Mouse (Mus musculus): Measurements from ENCODE around the gene Tprg. TPM values are rescaled to one million over a fixed set of nuclear protein-coding genes. Genes with fewer than 3 reads are reported as not detected.

Tprg gene
- polyA plus RNA-seq, 1 experiment from 2014 or later, result 0.17 TPM

GRCm38 (mm10) chr16:25298204-25298603 is 11.6 kb downstream of the Tprg start:
- no peak for ATAC-seq (replicated peaks; ENCODE audit: low FRiP score)
- 95% methylated on average over 1 of the region's 1 CpGs for WGBS

GRCm38 (mm10) chr16:25302616-25303015 is 16.0 kb downstream of the Tprg start:
- H3K4me1 ChIP-seq (replicated peaks; ENCODE audit: control insufficient read depth, insufficient read depth, low read length), result no peaks in the 10 kb centered on the region
- DNase-seq (ENCODE audit: low spot score) (no peak), ATAC-seq (replicated peaks; ENCODE audit: low FRiP score) (no peak)
- no peaks in the 10 kb centered on the region for H3K36me3 ChIP-seq (ENCODE audit: control insufficient read depth, insufficient read depth, low read length)
- H3K4me3 ChIP-seq (ENCODE audit: low read depth, low read length), result no peak overlapping the region
- H3K4me2 ChIP-seq (ENCODE audit: low read depth, low read length, severe bottlenecking), result no peak overlapping the region
- H3K9me3 ChIP-seq (ENCODE audit: control insufficient read depth, low read length), result no peaks in the 10 kb centered on the region
- no peaks in the 10 kb centered on the region for H3K27me3 ChIP-seq (ENCODE audit: control insufficient read depth, insufficient read depth, low read length)
- H3K9ac ChIP-seq (ENCODE audit: low read length), result no peak overlapping the region
- 93% methylated on average over 4 of the region's 4 CpGs for WGBS
- H3K27ac ChIP-seq (ENCODE audit: low read depth, low read length), result no peak overlapping the region

More at GRCm38 (mm10) chr16:25298204-25298603, 11.6 kb downstream of the Tprg start:
- Histone ChIP-seq H3K36me3 (ENCODE audit: control insufficient read depth, insufficient read depth, low read length) (no peaks in the 10 kb centered on the region), H3K27me3 (ENCODE audit: control insufficient read depth, insufficient read depth, low read length) (no peaks in the 10 kb centered on the region), H3K9ac (ENCODE audit: low read length) (no peak overlapping the region), H3K4me2 (ENCODE audit: low read depth, low read length, severe bottlenecking) (no peak overlapping the region), H3K27ac (ENCODE audit: low read depth, low read length) (no peak overlapping the region), H3K4me1 (replicated peaks; ENCODE audit: control insufficient read depth, insufficient read depth, low read length) (no peaks in the 10 kb centered on the region), H3K4me3 (ENCODE audit: low read depth, low read length) (no peak overlapping the region), H3K9me3 (ENCODE audit: control insufficient read depth, low read length) (no peaks in the 10 kb centered on the region)
- DNase-seq (ENCODE audit: low spot score), result no peak

- no peak overlapping the region for H3K9ac ChIP-seq (ENCODE audit: low read length)
- H3K27ac ChIP-seq (ENCODE audit: low read depth, low read length), result no peak overlapping the region
- no peaks in the 10 kb centered on the region for H3K4me1 ChIP-seq (replicated peaks; ENCODE audit: control insufficient read depth, insufficient read depth, low read length)
- DNase-seq (ENCODE audit: low spot score) (no peak), ATAC-seq (replicated peaks; ENCODE audit: low FRiP score) (no peak)
- no peaks in the 10 kb centered on the region for H3K9me3 ChIP-seq (ENCODE audit: control insufficient read depth, low read length)
- H3K36me3 ChIP-seq (ENCODE audit: control insufficient read depth, insufficient read depth, low read length), result no peaks in the 10 kb centered on the region
- H3K27me3 ChIP-seq (ENCODE audit: control insufficient read depth, insufficient read depth, low read length), result no peaks in the 10 kb centered on the region
- no peak overlapping the region for H3K4me3 ChIP-seq (ENCODE audit: low read depth, low read length)
- no peak overlapping the region for H3K4me2 ChIP-seq (ENCODE audit: low read depth, low read length, severe bottlenecking)
- 80% methylated on average over 5 of the region's 5 CpGs for WGBS
Observed at GRCm38 (mm10) chr16:25314006-25314405, 27.4 kb downstream of the Tprg start.

GRCm38 (mm10) chr16:25315090-25315489 is 28.5 kb downstream of the Tprg start:
- Histone ChIP-seq H3K9ac (ENCODE audit: low read length) (no peak overlapping the region), H3K4me2 (ENCODE audit: low read depth, low read length, severe bottlenecking) (no peak overlapping the region), H3K4me1 (replicated peaks; ENCODE audit: control insufficient read depth, insufficient read depth, low read length) (no peaks in the 10 kb centered on the region), H3K36me3 (ENCODE audit: control insufficient read depth, insufficient read depth, low read length) (no peaks in the 10 kb centered on the region), H3K27me3 (ENCODE audit: control insufficient read depth, insufficient read depth, low read length) (no peaks in the 10 kb centered on the region), H3K27ac (ENCODE audit: low read depth, low read length) (no peak overlapping the region), H3K9me3 (ENCODE audit: control insufficient read depth, low read length) (no peaks in the 10 kb centered on the region), H3K4me3 (ENCODE audit: low read depth, low read length) (no peak overlapping the region)
- 81% methylated on average over 3 of the region's 3 CpGs for WGBS
- ATAC-seq (replicated peaks; ENCODE audit: low FRiP score) (no peak), DNase-seq (ENCODE audit: low spot score) (no peak)

GRCm38 (mm10) chr16:25325631-25326238 is 39.1 kb downstream of the Tprg start:
- no peaks in the 10 kb centered on the region for H3K9me3 ChIP-seq (ENCODE audit: control insufficient read depth, low read length)
- DNase-seq (ENCODE audit: low spot score), result no peak
- no peak overlapping the region for H3K4me2 ChIP-seq (ENCODE audit: low read depth, low read length, severe bottlenecking)
- H3K4me3 ChIP-seq (ENCODE audit: low read depth, low read length), result no peak overlapping the region
- no peaks in the 10 kb centered on the region for H3K4me1 ChIP-seq (replicated peaks; ENCODE audit: control insufficient read depth, insufficient read depth, low read length)
- H3K9ac ChIP-seq (ENCODE audit: low read length), result no peak overlapping the region
- H3K36me3 ChIP-seq (ENCODE audit: control insufficient read depth, insufficient read depth, low read length), result no peaks in the 10 kb centered on the region
- 78% methylated on average over 2 of the region's 2 CpGs for WGBS
- no peaks in the 10 kb centered on the region for H3K27me3 ChIP-seq (ENCODE audit: control insufficient read depth, insufficient read depth, low read length)
- no peak overlapping the region for H3K27ac ChIP-seq (ENCODE audit: low read depth, low read length)
- no peak for ATAC-seq (replicated peaks; ENCODE audit: low FRiP score)

GRCm38 (mm10) chr16:25333279-25334219 is 46.9 kb downstream of the Tprg start:
- no peak for ATAC-seq (replicated peaks; ENCODE audit: low FRiP score)
- H3K9ac ChIP-seq (ENCODE audit: low read length), result no peak overlapping the region
- H3K4me2 ChIP-seq (ENCODE audit: low read depth, low read length, severe bottlenecking), result no peak overlapping the region
- H3K4me1 ChIP-seq (replicated peaks; ENCODE audit: control insufficient read depth, insufficient read depth, low read length), result no peaks in the 10 kb centered on the region
- H3K27me3 ChIP-seq (ENCODE audit: control insufficient read depth, insufficient read depth, low read length), result no peaks in the 10 kb centered on the region
- DNase-seq (ENCODE audit: low spot score), result no peak
- 41% methylated on average over 10 of the region's 10 CpGs for WGBS
- no peak overlapping the region for H3K4me3 ChIP-seq (ENCODE audit: low read depth, low read length)
- no peaks in the 10 kb centered on the region for H3K9me3 ChIP-seq (ENCODE audit: control insufficient read depth, low read length)
- H3K36me3 ChIP-seq (ENCODE audit: control insufficient read depth, insufficient read depth, low read length), result no peaks in the 10 kb centered on the region
- H3K27ac ChIP-seq (ENCODE audit: low read depth, low read length), result no peak overlapping the region

GRCm38 (mm10) chr16:25335058-25335703 is 48.6 kb downstream of the Tprg start:
- Histone ChIP-seq H3K9me3 (ENCODE audit: control insufficient read depth, low read length) (no peaks in the 10 kb centered on the region), H3K4me2 (ENCODE audit: low read depth, low read length, severe bottlenecking) (no peak overlapping the region), H3K4me1 (replicated peaks; ENCODE audit: control insufficient read depth, insufficient read depth, low read length) (no peaks in the 10 kb centered on the region), H3K36me3 (ENCODE audit: control insufficient read depth, insufficient read depth, low read length) (no peaks in the 10 kb centered on the region), H3K9ac (ENCODE audit: low read length) (no peak overlapping the region), H3K27ac (ENCODE audit: low read depth, low read length) (no peak overlapping the region), H3K27me3 (ENCODE audit: control insufficient read depth, insufficient read depth, low read length) (no peaks in the 10 kb centered on the region), H3K4me3 (ENCODE audit: low read depth, low read length) (no peak overlapping the region)
- no peak for DNase-seq (ENCODE audit: low spot score)
- 27% methylated on average over 4 of the region's 4 CpGs for WGBS
- no peak for ATAC-seq (replicated peaks; ENCODE audit: low FRiP score)

GRCm38 (mm10) chr16:25349626-25350025 is 63.0 kb downstream of the Tprg start:
- Histone ChIP-seq H3K9ac (ENCODE audit: low read length) (no peak overlapping the region), H3K4me1 (replicated peaks; ENCODE audit: control insufficient read depth, insufficient read depth, low read length) (no peaks in the 10 kb centered on the region), H3K36me3 (ENCODE audit: control insufficient read depth, insufficient read depth, low read length) (no peaks in the 10 kb centered on the region), H3K27me3 (ENCODE audit: control insufficient read depth, insufficient read depth, low read length) (no peaks in the 10 kb centered on the region), H3K9me3 (ENCODE audit: control insufficient read depth, low read length) (no peaks in the 10 kb centered on the region), H3K4me3 (ENCODE audit: low read depth, low read length) (no peak overlapping the region), H3K27ac (ENCODE audit: low read depth, low read length) (no peak overlapping the region), H3K4me2 (ENCODE audit: low read depth, low read length, severe bottlenecking) (no peak overlapping the region)
- ATAC-seq (replicated peaks; ENCODE audit: low FRiP score) (peak; percentile 42; the same call in 1 of the 2 replicates), DNase-seq (ENCODE audit: low spot score) (peak; percentile 71)
- WGBS, result 13% methylated on average over 3 of the region's 3 CpGs

Data from forebrain, embryonic 11.5 days (tissue).